Mouse (Mus musculus) lung, postnatal 36 days (tissue): ENCODE measurements around the gene Meaf6.
A peak's percentile ranks its signal among the peaks of the same experiment; 100 is the strongest.

ENCODE experiments used
- DNase-seq: peaks from one replicate; pipeline ENCODE4 v3.0.0; 2022; ENCODE audit warnings: mixed read lengths

Gene Meaf6

DNA sequence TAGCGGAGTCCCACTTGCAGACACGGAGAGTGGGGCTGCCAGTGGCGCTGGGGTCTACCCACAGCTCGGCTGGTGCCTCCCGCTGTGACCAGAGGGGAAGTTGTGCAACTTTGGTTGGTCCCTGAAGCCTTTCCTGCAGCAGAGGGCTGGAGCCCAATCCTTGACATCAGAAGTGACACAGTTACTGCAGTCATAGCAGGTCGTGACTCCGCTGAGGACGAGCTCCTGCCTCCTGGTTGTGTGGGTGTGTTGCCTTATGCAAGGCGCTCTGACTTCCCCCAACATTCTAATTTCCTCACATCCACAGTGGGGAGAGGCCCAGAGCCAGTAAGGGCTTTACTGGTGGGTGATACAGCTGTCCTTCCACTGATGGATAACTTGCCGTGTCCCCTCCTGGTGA, 60.3 kb downstream of the Meaf6 start:
- peak; percentile 68 for DNase-seq

- DNase-seq, result no peak
These were observed 63.0 kb downstream of the Meaf6 start for GRCm38 (mm10) chr4:125147970-125148369.

GRCm38 (mm10) chr4:125149460-125149859, 64.5 kb downstream of the Meaf6 start:
- DNase-seq, result no peak

DNA sequence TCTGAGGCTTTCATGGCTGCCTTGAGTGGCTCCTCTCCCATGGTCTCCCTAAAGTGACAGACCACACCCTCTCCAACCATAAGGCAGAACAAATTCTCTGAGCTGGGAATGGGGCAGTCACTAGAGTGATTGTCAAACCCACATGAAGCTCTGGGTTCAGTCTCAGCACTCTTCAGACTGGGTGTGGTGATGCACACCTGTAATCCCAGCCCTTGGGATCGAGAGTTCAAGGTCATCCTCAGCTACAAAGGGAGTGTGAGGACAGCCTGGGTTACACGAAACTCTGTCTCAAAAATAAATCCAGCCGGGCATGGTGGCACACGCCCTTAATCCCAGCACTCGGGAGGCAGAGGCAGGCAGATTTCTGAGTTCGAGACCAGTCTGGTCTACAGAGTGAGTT, 67.5 kb downstream of the Meaf6 start:
- DNase-seq, result no peak

- DNase-seq, result no peak
These were observed 68.8 kb downstream of the Meaf6 start for GRCm38 (mm10) chr4:125153659-125154241.

DNA sequence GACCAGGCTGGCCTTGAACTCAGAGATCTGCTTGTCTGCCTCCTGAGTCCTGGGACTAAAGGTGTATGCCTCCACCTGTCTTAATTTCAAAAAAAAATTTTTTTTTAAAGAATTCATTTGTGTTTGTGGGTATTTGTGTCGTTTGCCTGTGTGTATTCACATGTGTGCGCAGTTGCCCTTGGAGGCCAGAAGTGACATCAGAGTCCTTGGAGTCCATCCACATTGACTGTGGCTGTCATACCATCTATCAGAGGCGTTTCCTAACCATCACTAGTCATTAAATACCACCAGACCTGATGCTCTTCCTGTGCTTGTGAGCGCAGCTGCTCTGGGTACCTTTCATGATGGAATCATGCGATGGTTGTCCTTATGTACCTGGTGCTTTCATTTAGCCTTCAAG, 70.7 kb downstream of the Meaf6 start:
- DNase-seq, result no peak

DNA sequence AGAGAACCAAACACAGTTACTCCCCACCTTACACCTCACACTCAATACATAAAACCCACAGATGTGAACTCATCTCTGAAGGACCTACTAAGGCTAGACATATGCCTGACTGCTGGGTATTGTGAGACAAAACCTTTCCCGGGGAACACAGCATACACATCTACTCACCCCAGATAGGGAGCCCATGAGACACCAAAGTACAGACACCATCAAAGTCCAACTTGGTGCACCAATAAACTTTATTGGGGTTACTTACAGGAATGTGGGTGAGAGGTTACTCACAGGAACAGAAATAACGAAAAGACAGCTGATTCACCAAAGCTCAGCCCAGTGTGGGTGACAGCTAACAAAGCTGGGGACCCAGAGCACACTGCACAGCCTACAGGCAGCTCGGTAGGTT, 72.4 kb downstream of the Meaf6 start:
- DNase-seq, result no peak

GRCm38 (mm10) chr4:125158081-125158480, 73.1 kb downstream of the Meaf6 start:
- DNase-seq, result no peak

GRCm38 (mm10) chr4:125158581-125159317, 73.8 kb downstream of the Meaf6 start:
- no peak for DNase-seq

DNA sequence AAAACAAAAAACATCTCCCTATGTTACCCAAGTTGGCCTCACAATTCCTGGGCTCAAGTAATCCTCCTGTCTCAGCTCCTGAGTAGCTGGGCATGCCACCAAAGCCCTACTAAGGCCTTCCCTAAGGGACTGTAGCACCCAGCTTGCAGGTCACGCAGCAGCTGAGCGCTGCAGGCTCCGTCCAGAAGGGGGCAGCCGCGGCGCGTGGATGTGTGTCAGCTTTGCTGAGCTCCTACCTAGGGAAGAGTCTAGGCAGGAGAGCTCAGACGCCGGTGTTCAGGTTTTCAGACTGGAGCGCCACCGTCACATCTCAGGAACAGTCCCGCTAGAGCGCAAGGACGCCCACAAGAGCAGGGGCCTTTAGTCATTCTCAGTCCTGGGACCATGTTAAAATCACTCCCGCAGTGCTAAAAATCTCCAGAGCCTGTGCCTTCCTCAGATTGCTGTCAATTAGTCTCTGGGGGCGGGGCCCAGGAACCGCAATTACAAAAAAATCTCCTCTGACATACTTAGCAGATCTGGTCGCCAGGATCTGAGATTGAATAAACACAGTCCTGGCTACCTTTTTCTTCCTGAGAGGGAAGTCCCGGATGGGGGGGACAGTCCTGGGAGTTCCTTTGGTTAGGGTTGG, 75.5 kb downstream of the Meaf6 start:
- DNase-seq, result peak; percentile 92

DNA sequence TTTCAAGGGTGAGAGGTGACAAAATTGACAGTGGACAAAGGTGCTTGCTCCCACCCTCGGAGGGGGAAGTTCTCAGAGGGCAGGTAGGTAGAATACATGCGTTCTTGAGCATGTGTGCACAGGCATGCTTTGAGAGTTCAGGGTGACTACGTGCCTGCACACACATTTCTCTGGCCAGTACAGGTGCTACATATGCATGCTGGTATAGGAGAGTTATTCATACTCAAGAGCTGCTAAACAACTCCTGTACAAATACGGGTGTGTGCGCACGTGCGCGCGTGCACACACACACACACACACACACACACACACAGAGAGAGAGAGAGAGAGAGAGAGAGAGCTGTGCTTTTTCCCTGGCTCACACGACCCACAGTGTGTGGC, 76.0 kb downstream of the Meaf6 start:
- DNase-seq, result no peak

DNA sequence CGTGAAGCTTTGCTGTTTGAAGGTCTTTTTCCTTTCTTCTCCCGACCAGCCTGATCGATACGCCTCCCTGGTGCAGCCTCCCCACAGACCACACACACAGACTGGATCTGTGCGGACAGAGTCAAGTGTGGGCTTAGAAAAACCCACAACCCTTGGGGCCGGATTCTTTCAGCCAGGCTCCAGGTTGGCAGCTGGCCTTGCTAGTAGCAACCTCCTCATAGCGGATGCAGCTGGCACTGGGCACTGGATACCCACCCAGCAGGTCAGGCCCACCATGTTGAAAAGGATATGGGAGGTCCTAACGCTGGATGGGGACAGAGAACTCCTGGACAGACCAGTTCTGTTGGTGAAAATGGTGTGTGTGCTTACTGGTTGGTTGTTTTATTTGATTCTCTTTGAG, 76.5 kb downstream of the Meaf6 start:
- DNase-seq, result no peak

DNA sequence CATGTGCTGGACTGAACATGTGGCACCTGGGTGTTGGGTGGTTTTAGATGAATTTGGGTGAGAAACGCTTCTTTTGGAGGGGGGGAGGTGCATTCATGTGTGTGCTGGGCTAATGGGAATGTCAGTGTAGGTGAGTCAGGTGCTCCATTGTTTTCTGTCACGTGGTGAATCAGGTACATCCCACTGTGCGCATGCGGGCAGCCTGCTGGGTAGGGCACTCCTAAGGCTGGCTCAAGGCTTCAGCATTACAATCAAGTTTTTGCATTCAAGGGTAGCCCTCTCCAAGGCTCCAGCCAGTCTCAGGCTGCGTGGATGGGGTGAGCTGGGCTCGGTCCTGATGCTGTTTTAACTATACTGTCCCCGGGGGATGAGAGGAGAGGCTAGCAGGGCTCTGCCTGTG, 77.8 kb downstream of the Meaf6 start:
- no peak for DNase-seq
